Mouse (Mus musculus) MEL (cell line): ENCODE data around the gene Golga1. TPM values are rescaled to one million over a fixed set of nuclear protein-coding genes. Genes with fewer than 3 reads are reported as not detected.

ENCODE experiments used
- DNase-seq: peaks from one replicate; pipeline ENCODE4 v3.0.0; 2011; ENCODE audit warnings: low read depth, low spot score
- H3K27ac ChIP-seq: 2 replicates; pipeline ENCODE4 v1.5.1; 2012; ENCODE audit warnings: low read depth, mild to moderate bottlenecking, control low read depth, low read length, moderate library complexity; ENCODE audit not compliant: control insufficient read depth
- H3K27me3 ChIP-seq, 2 experiments: fragments of 150-350 bp in 1 of 2; sonication (generic) in 1 of 2; 2 replicates each; pipeline ENCODE4 v1.6.1; 2012; ENCODE audit warnings: low read length in 2 of 2, mild to moderate bottlenecking in 2 of 2, improper control_type of control experiment in 1 of 2, moderate library complexity in 1 of 2; ENCODE audit not compliant: insufficient read depth in 2 of 2, control insufficient read depth in 1 of 2
- H3K36me3 ChIP-seq, 2 experiments: 2 replicates each; pipeline ENCODE4 v1.6.1; 2012 to 2014; ENCODE audit warnings: low read length in 2 of 2, improper control_type of control experiment in 1 of 2, inconsistent platforms in 1 of 2, mild to moderate bottlenecking in 1 of 2; ENCODE audit not compliant: insufficient read depth in 2 of 2, control insufficient read depth in 1 of 2
- H3K4me1 ChIP-seq, 2 experiments: fragments of 150-350 bp in 1 of 2; sonication (generic) in 1 of 2; 2 replicates each; pipeline ENCODE4 v1.6.1; 2012; ENCODE audit warnings: low read length in 2 of 2, improper control_type of control experiment in 1 of 2, mild to moderate bottlenecking in 1 of 2; ENCODE audit not compliant: insufficient read depth in 2 of 2, control insufficient read depth in 1 of 2
- H3K4me3 ChIP-seq, 2 experiments: fragments of 150-350 bp in 1 of 2; sonication (generic) in 1 of 2; 2 replicates each; pipeline ENCODE4 v1.5.1; 2012; ENCODE audit warnings: low read depth in 2 of 2, low read length in 2 of 2, mild to moderate bottlenecking in 2 of 2, moderate library complexity in 2 of 2, control low read depth in 1 of 2, improper control_type of control experiment in 1 of 2; ENCODE audit not compliant: control insufficient read depth in 1 of 2, insufficient read depth in 1 of 2
- H3K79me2 ChIP-seq: 2 replicates; pipeline ENCODE4 v1.6.1; 2012; ENCODE audit warnings: mild to moderate bottlenecking, low read length, moderate library complexity; ENCODE audit not compliant: control insufficient read depth, poor library complexity, insufficient read depth
- H3K9ac ChIP-seq: 2 replicates; pipeline ENCODE4 v1.6.1; 2012; ENCODE audit warnings: low read depth, mild to moderate bottlenecking, control low read depth, low read length, moderate library complexity; ENCODE audit not compliant: control insufficient read depth, poor library complexity, severe bottlenecking
- H3K9me3 ChIP-seq: fragments of 150-350 bp; sonication (generic); replicated peaks from 2 replicates; pipeline ENCODE4 v1.6.1; 2012; ENCODE audit warnings: mild to moderate bottlenecking, low read length, improper control_type of control experiment, moderate library complexity; ENCODE audit not compliant: insufficient read depth
- CHD1 ChIP-seq: IDR thresholded peaks from 2 replicates; pipeline ENCODE4 v1.6.1; 2012; ENCODE audit warnings: low read depth, mild to moderate bottlenecking, inconsistent platforms, low read length, improper control_type of control experiment
- ETS1 ChIP-seq: IDR thresholded peaks from 2 replicates; pipeline ENCODE4 v1.6.1; 2012; ENCODE audit warnings: low read depth, mild to moderate bottlenecking, inconsistent platforms, low read length, improper control_type of control experiment, moderate library complexity
- GABPA ChIP-seq: IDR thresholded peaks from 2 replicates; pipeline ENCODE4 v1.6.1; 2012; ENCODE audit warnings: low read depth, mild to moderate bottlenecking, inconsistent platforms, low read length, improper control_type of control experiment, moderate library complexity
- GATA1 ChIP-seq: IDR thresholded peaks from 2 replicates; pipeline ENCODE4 v1.6.1; 2011; ENCODE audit warnings: low read depth, low read length, improper control_type of control experiment
- HCFC1 ChIP-seq: IDR thresholded peaks from 2 replicates; pipeline ENCODE4 v1.6.1; 2012; ENCODE audit warnings: low read depth, mild to moderate bottlenecking, inconsistent platforms, low read length, improper control_type of control experiment, moderate library complexity
- JUND ChIP-seq: IDR thresholded peaks from 2 replicates; pipeline ENCODE4 v1.6.1; 2011; ENCODE audit warnings: low read depth, mild to moderate bottlenecking, improper control_type of control experiment, low read length
- MAX ChIP-seq: IDR thresholded peaks from 2 replicates; pipeline ENCODE4 v1.6.1; 2011; ENCODE audit warnings: low read length, improper control_type of control experiment
- MXI1 ChIP-seq: IDR thresholded peaks from 2 replicates; pipeline ENCODE4 v1.6.1; 2011; ENCODE audit warnings: mild to moderate bottlenecking, low read depth, low read length, improper control_type of control experiment
- MYB ChIP-seq: IDR thresholded peaks from 2 replicates; pipeline ENCODE4 v1.6.1; 2011; ENCODE audit warnings: mild to moderate bottlenecking, low read depth, low read length, improper control_type of control experiment
- NELFE ChIP-seq: IDR thresholded peaks from 2 replicates; pipeline ENCODE4 v1.6.1; 2011; ENCODE audit warnings: low read depth, low read length, improper control_type of control experiment
- POLR2AphosphoS2 ChIP-seq: IDR thresholded peaks from 2 replicates; pipeline ENCODE4 v1.6.1; 2011; ENCODE audit warnings: low read length, improper control_type of control experiment
- RCOR1 ChIP-seq: IDR thresholded peaks from 2 replicates; pipeline ENCODE4 v1.6.1; 2012; ENCODE audit warnings: low read depth, mild to moderate bottlenecking, inconsistent platforms, low read length, improper control_type of control experiment
- SMC3 ChIP-seq: IDR thresholded peaks from 2 replicates; pipeline ENCODE4 v1.6.1; 2011; ENCODE audit warnings: low read depth, low read length, improper control_type of control experiment
- TBP ChIP-seq: IDR thresholded peaks from 2 replicates; pipeline ENCODE4 v1.8.0; 2011; ENCODE audit warnings: low read depth, low read length, improper control_type of control experiment
- TCF12 ChIP-seq: IDR thresholded peaks from 2 replicates; pipeline ENCODE4 v1.6.1; 2014; ENCODE audit warnings: low read depth, mild to moderate bottlenecking, inconsistent platforms, low read length, improper control_type of control experiment, moderate library complexity
- USF1 ChIP-seq: IDR thresholded peaks from 2 replicates; pipeline ENCODE4 v1.6.1; 2014; ENCODE audit warnings: low read depth, mild to moderate bottlenecking, inconsistent platforms, low read length, improper control_type of control experiment, moderate library complexity
- ZC3H11A ChIP-seq: IDR thresholded peaks from 2 replicates; pipeline ENCODE4 v1.6.1; 2012; ENCODE audit warnings: low read depth, mild to moderate bottlenecking, inconsistent platforms, low read length, improper control_type of control experiment
- ZNF384 ChIP-seq: IDR thresholded peaks from 2 replicates; pipeline ENCODE4 v1.6.1; 2012; ENCODE audit warnings: low read depth, mild to moderate bottlenecking, inconsistent platforms, low read length, improper control_type of control experiment
- polyA plus RNA-seq, 2 experiments: library from polyadenylated mRNA; stranded (reverse) in 1 of 2; unstranded in 1 of 2; fragments of >175 nt in 1 of 2; fragments of >200 nt in 1 of 2; gene quantifications; 2 replicates each; pipeline versions ENCODE4 v1.2.1 to v1.2.4; 2012; ENCODE audit warnings: low replicate concordance in 2 of 2, low read depth in 1 of 2; ENCODE audit not compliant: insufficient read length in 2 of 2, insufficient read depth in 1 of 2, missing spikeins in 1 of 2
- total RNA-seq: library from RNA; depleted of rRNA; stranded (reverse); fragments of 300-350 nt; gene quantifications from 2 replicates; pipeline ENCODE4 v1.2.3, GENCODE M21; 2012

Gene Golga1
- total and polyA plus RNA-seq, 3 experiments: 7.3 to 12.9 TPM; not detected in 1

DNA sequence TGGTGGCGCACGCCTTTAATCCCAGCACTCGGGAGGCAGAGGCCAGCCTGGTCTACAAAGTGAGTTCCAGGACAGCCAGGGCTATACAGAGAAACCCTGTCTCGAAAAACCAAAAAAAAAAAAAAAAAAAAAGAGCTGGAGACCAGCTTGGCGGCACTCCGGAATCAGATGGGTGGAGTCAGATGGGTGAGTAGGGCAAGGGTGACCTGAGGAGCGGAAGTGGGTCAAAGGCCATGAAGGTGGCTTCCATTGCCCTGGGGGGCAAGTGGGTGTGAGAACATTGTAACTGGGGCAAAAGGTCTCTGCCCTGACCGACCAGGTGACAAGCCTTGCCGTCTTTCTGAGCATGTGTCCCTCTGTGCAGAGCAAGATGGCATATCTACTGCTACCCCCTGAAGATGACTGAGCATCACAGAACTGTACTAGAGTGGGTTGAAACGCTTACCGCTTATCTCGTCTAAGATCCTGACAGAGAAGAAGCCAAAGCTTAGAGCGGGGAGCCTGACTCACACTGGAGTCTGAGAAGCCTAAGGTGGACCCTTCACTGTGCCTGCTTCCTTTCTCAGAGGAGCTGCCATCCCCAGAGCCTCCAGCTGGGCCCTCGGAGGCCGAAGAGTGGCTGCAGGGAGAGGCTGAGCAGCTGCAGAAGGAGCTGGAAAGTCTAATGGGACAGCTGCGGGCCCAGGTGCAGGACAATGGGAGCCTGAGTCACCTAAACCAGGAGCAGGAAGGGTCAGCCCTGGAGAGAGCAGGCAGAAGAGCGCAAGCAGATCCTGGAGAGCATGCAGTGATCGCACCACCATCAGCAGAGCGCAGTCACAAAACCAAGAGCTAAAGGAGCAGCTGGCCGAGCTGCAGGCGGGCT lies 89.2 kb downstream of the Golga1 start:
- Histone ChIP-seq H3K4me3 (peak overlapping the region in 1 of 2 experiments; percentile 15; a peak in 1 of 4 replicates), H3K9ac (no peak overlapping the region), H3K79me2 (no peaks in the 10 kb centered on the region), H3K9me3 (no peaks in the 10 kb centered on the region), H3K36me3 (peaks cover 0 to 9% of the 10 kb centered on the region in 2 experiments; a peak in 2 of 4 replicates), H3K27me3 (no peaks in the 10 kb centered on the region; a peak in 2 of 4 replicates), H3K4me1 (peaks cover 4 to 29% of the 10 kb centered on the region in 2 experiments), H3K27ac (no peak overlapping the region)
- DNase-seq: peak; percentile 70
- TF ChIP-seq ETS1: no peak
- TF ChIP-seq MYB: no peak
- TF ChIP-seq NELFE: no peak
- TF ChIP-seq HCFC1: no peak
- TF ChIP-seq USF1: no peak
- no peak for TF ChIP-seq JUND
- 0 out of 2 replicates have a peak, but pooled peaks have one; percentile 32 for TF ChIP-seq ZNF384
- TF ChIP-seq GATA1: peak; percentile 55; the same call in 1 of the 2 replicates
- no peak for TF ChIP-seq SMC3
- no peak for TF ChIP-seq POLR2AphosphoS2
- TF ChIP-seq, all 39 proteins: peak for 2

- Histone ChIP-seq H3K27me3 (no peaks in the 10 kb centered on the region; a peak in 2 of 4 replicates), H3K27ac (no peak overlapping the region), H3K9ac (no peak overlapping the region), H3K36me3 (peaks cover 0 to 12% of the 10 kb centered on the region in 2 experiments; a peak in 2 of 4 replicates), H3K4me1 (peaks cover 4 to 33% of the 10 kb centered on the region in 2 experiments), H3K9me3 (no peaks in the 10 kb centered on the region), H3K4me3 (no peak overlapping the region), H3K79me2 (no peaks in the 10 kb centered on the region)
- no peak for TF ChIP-seq CHD1
- TF ChIP-seq TBP: no peak
- no peak for TF ChIP-seq MXI1
- TF ChIP-seq GATA1: no peak
- no peak for TF ChIP-seq ZC3H11A
- no peak for TF ChIP-seq MAX
- no peak for TF ChIP-seq NELFE
- no peak for TF ChIP-seq GABPA
- no peak for TF ChIP-seq RCOR1
- no peak for TF ChIP-seq SMC3
- no peak for TF ChIP-seq TCF12
- no peak for DNase-seq
These were observed 90.2 kb downstream of the Golga1 start for GRCm38 (mm10) chr2:38975181-38975580.
